In genomic region chr6:115911763-115912162, GRCm38 (mm10) we compare ENCODE assay signal across 26 mouse cellular contexts. TPM values are rescaled to one million over a fixed set of nuclear protein-coding genes. Genes with fewer than 3 reads are reported as not detected.
DNase-seq lines count a peak whose midpoint lies in the region; ATAC-seq and TF ChIP-seq lines count a peak whose summit lies in the region.
"Had no signal": no experiment of that assay in that cellular context is flagged by ENCODE, and none has a peak within 500 bp of the region (broad histone marks: within the 10 kb centered on the region; RNA-seq: fewer than 3 reads in every experiment).

No protein-coding gene starts in this region.

- TF ChIP-seq POLR2A in CH12.LX (IDR thresholded peaks at IDR 0.05; ENCODE audit: low read depth, low read length), result no peak

- DNase-seq in forebrain, postnatal 0 days, result no peak
- peak; percentile 34 for DNase-seq in kidney, adult 11 months
- DNase-seq in kidney, postnatal 10 days, result no peak
- no peak for DNase-seq in CH12.LX (ENCODE audit: extremely low read depth)
- no peak for DNase-seq in spleen, postnatal 14 days (ENCODE audit: low spot score in 2 of 2)
- DNase-seq in right cerebral cortex, postnatal 36 days (ENCODE audit: low spot score in 2 of 2), result no peak
- DNase-seq: adrenal gland, postnatal 14 days; cerebellum, adult 11 months; gastrocnemius, postnatal 14 days; left cerebral cortex, postnatal 4 days; liver; lung, postnatal 10 days had no signal

- ATAC-seq in forebrain, postnatal 0 days, result no peak
- ATAC-seq in forebrain, embryonic 13.5 days, result no peak
- ATAC-seq in heart, embryonic 15.5 days (replicated peaks; ENCODE audit: insufficient number of reproducible peaks, insufficient read depth, low FRiP score, low read depth), result no peak
- ATAC-seq: hindbrain, postnatal 0 days; intestine, postnatal 0 days; midbrain, embryonic 13.5 days had no signal

- peaks cover 12% of the 10 kb centered on the region for H3K36me3 ChIP-seq in forebrain, postnatal 0 days (ENCODE audit: insufficient read depth)
- peaks cover 15% of the 10 kb centered on the region for H3K36me3 ChIP-seq in forebrain, embryonic 13.5 days (ENCODE audit: poor library complexity, severe bottlenecking)
- H3K36me3 ChIP-seq in CH12.LX (replicated peaks in 1 of 2; ENCODE audit: control insufficient read depth in 1 of 2, insufficient read depth in 1 of 2, low read length in 1 of 2), result peaks cover 0 to 18% of the 10 kb centered on the region in 2 experiments
- H3K36me3 ChIP-seq in heart, embryonic 15.5 days, result no peaks in the 10 kb centered on the region

- no peak for TF ChIP-seq CTCF in forebrain, postnatal 0 days (IDR thresholded peaks at IDR 0.05; ENCODE audit: low read depth)
- TF ChIP-seq CTCF in CH12.LX (conservative IDR thresholded peaks at IDR 0.05 in 1 of 2, IDR thresholded peaks at IDR 0.05 in 1 of 2; ENCODE audit: low read depth in 2 of 2, low read length in 2 of 2), result no peak

- WGBS in forebrain, postnatal 0 days, result 83% methylated on average over 6 of the region's 6 CpGs
- WGBS in forebrain, embryonic 13.5 days, result 87% methylated on average over 6 of the region's 6 CpGs
- 63% methylated on average over 6 of the region's 6 CpGs for WGBS in heart, embryonic 15.5 days

- dilution Hi-C loops in CH12.LX (cut with MboI; ENCODE audit: extremely low pct_ligation_motif_present, extremely low pct_unique_long_range_greater_than_20kb, low sequenced_read_pairs), result no loop called here

- peak overlapping the region; percentile 70 for H3K27ac ChIP-seq in forebrain, postnatal 0 days (ENCODE audit: low read depth, low read length)
- no peak overlapping the region for H3K27ac ChIP-seq in forebrain, embryonic 13.5 days
- peak overlapping the region; percentile 12; the same call in 1 of the 2 replicates for H3K27ac ChIP-seq in CH12.LX (ENCODE audit: insufficient read depth, low read depth)
- H3K27ac ChIP-seq in heart, embryonic 15.5 days, result peak overlapping the region; percentile 22
- H3K27ac ChIP-seq: embryonic facial prominence, embryonic 13.5 days; hindbrain, embryonic 10.5 days; hindbrain, postnatal 0 days; left cerebral cortex, adult 2 months; midbrain, embryonic 13.5 days; neural tube, embryonic 12.5 days had no signal

- no peak overlapping the region for H3K4me3 ChIP-seq in forebrain, postnatal 0 days (ENCODE audit: low read depth, low read length)
- no peak overlapping the region for H3K4me3 ChIP-seq in forebrain, embryonic 13.5 days
- no peak overlapping the region for H3K4me3 ChIP-seq in CH12.LX (replicated peaks in 1 of 3; ENCODE audit: low read depth in 2 of 3, low read length in 2 of 3, poor library complexity in 1 of 3)
- H3K4me3 ChIP-seq in heart, embryonic 15.5 days, result no peak overlapping the region
- H3K4me3 ChIP-seq: embryonic facial prominence, embryonic 13.5 days; hindbrain, embryonic 10.5 days; left cerebral cortex, adult 2 months; midbrain, embryonic 13.5 days; neural tube, embryonic 12.5 days had no signal

- H3K79me2 ChIP-seq in CH12.LX (replicated peaks; ENCODE audit: control insufficient read depth, extremely low read depth, insufficient read depth, poor library complexity, severe bottlenecking), result no peaks in the 10 kb centered on the region

- H3K27me3 ChIP-seq in forebrain, postnatal 0 days (ENCODE audit: insufficient read depth, low read length), result no peaks in the 10 kb centered on the region
- H3K27me3 ChIP-seq in forebrain, embryonic 13.5 days, result no peaks in the 10 kb centered on the region
- no peaks in the 10 kb centered on the region for H3K27me3 ChIP-seq in CH12.LX (replicated peaks)
- no peaks in the 10 kb centered on the region for H3K27me3 ChIP-seq in heart, embryonic 15.5 days
- H3K27me3 ChIP-seq: embryonic facial prominence, embryonic 13.5 days; midbrain, embryonic 13.5 days; neural tube, embryonic 12.5 days had no signal

- H3K9me3 ChIP-seq in forebrain, postnatal 0 days (ENCODE audit: low read length), result no peaks in the 10 kb centered on the region
- no peaks in the 10 kb centered on the region for H3K9me3 ChIP-seq in forebrain, embryonic 13.5 days (replicated peaks)
- no peaks in the 10 kb centered on the region for H3K9me3 ChIP-seq in CH12.LX (replicated peaks; ENCODE audit: low read length)
- no peaks in the 10 kb centered on the region for H3K9me3 ChIP-seq in heart, embryonic 15.5 days (replicated peaks)
- H3K9me3 ChIP-seq: embryonic facial prominence, embryonic 13.5 days; hindbrain, embryonic 10.5 days; midbrain, embryonic 13.5 days; neural tube, embryonic 12.5 days had no signal

- in situ Hi-C loops in CH12.LX (cut with MboI; ENCODE audit: low pct_ligation_motif_present, low pct_unique_long_range_greater_than_20kb, low sequenced_read_pairs), result no loop called here

- no peak overlapping the region for H3K9ac ChIP-seq in forebrain, postnatal 0 days
- H3K9ac ChIP-seq in forebrain, embryonic 13.5 days, result no peak overlapping the region
- H3K9ac ChIP-seq in CH12.LX (ENCODE audit: insufficient read depth, low read depth), result no peak overlapping the region
- H3K9ac ChIP-seq in heart, embryonic 15.5 days, result no peak overlapping the region
- H3K9ac ChIP-seq: embryonic facial prominence, embryonic 13.5 days; midbrain, embryonic 13.5 days; neural tube, embryonic 12.5 days had no signal

- TF ChIP-seq RAD21 in CH12.LX (IDR thresholded peaks at IDR 0.05; ENCODE audit: low read depth, low read length), result no peak

- peaks cover 30% of the 10 kb centered on the region for H3K4me1 ChIP-seq in forebrain, postnatal 0 days (ENCODE audit: insufficient read depth)
- peaks cover 48% of the 10 kb centered on the region for H3K4me1 ChIP-seq in forebrain, embryonic 13.5 days
- H3K4me1 ChIP-seq in CH12.LX (ENCODE audit: control insufficient read depth in 1 of 2, insufficient read depth in 2 of 2), result peaks cover 50 to 63% of the 10 kb centered on the region in 2 experiments
- H3K4me1 ChIP-seq in heart, embryonic 15.5 days (replicated peaks), result peaks cover 76% of the 10 kb centered on the region
- H3K4me1 ChIP-seq: midbrain, embryonic 13.5 days had no signal

- H3K4me2 ChIP-seq in forebrain, postnatal 0 days (ENCODE audit: low read depth), result no peak overlapping the region
- no peak overlapping the region for H3K4me2 ChIP-seq in forebrain, embryonic 13.5 days
- H3K4me2 ChIP-seq in CH12.LX (ENCODE audit: insufficient read depth, low read depth, poor library complexity, severe bottlenecking), result no peak overlapping the region
- no peak overlapping the region for H3K4me2 ChIP-seq in heart, embryonic 15.5 days
- H3K4me2 ChIP-seq: embryonic facial prominence, embryonic 13.5 days; midbrain, embryonic 13.5 days; neural tube, embryonic 12.5 days had no signal

- no peak for TF ChIP-seq EP300 in CH12.LX (IDR thresholded peaks at IDR 0.05; ENCODE audit: low read length)

TF ChIP-seq in CH12.LX, 34 proteins besides CTCF, POLR2A, EP300 and RAD21:
- no peak for TF ChIP-seq ELF1 (IDR thresholded peaks at IDR 0.05; ENCODE audit: low read depth, low read length)
- TF ChIP-seq ZKSCAN1 (IDR thresholded peaks at IDR 0.05; ENCODE audit: borderline replicate concordance, low read depth, low read length), result no peak
- TF ChIP-seq ETS1 (conservative IDR thresholded peaks at IDR 0.05; ENCODE audit: low read depth, low read length), result no peak
- TF ChIP-seq KAT2A (IDR thresholded peaks at IDR 0.05; ENCODE audit: insufficient replicate concordance, low read length), result no peak
- no peak for TF ChIP-seq CHD2 (IDR thresholded peaks at IDR 0.05; ENCODE audit: low read length)
- no peak for TF ChIP-seq NRF1 (IDR thresholded peaks at IDR 0.05; ENCODE audit: low read depth, low read length)
- no peak for TF ChIP-seq RCOR1 (conservative IDR thresholded peaks at IDR 0.05; ENCODE audit: low read depth, low read length)
- no peak for TF ChIP-seq POLR2AphosphoS2 (IDR thresholded peaks at IDR 0.05; ENCODE audit: low read depth, low read length)
- no peak for TF ChIP-seq UBTF (IDR thresholded peaks at IDR 0.05; ENCODE audit: low read depth, low read length)
- no peak; the same call in 1 of the 2 replicates for TF ChIP-seq BHLHE40 (IDR thresholded peaks at IDR 0.05; ENCODE audit: low read depth, low read length)

RNA-seq across cellular contexts. Expression of gene Rho, which starts 19.8 kb away (rescaled TPM):
- 0.23 and 0.57 TPM in 2 replicates for total RNA-seq in forebrain, postnatal 0 days (2014; rRNA removed)
- 0.08 TPM in 1 of 2 replicates, not detected in the other for polyA plus RNA-seq in forebrain, postnatal 0 days (2015; fragmentation: Nextera tagmentation; extraction: Ambion mirVana)
- polyA plus RNA-seq in forebrain, embryonic 13.5 days (2015; fragmentation: Nextera tagmentation; extraction: Ambion mirVana), result 0.10 and 0.17 TPM in 2 replicates
- total RNA-seq in CH12.LX (2012; rRNA removed) (0.04 and 0.17 TPM in 2 replicates), CH12.LX (2014; rRNA removed) (0.04 TPM in 1 of 2 replicates, not detected in the other)
- polyA plus RNA-seq in CH12.LX (2012; ENCODE audit: insufficient read length, low read depth), result not detected in 2 replicates
- polyA plus RNA-seq in heart, embryonic 15.5 days (2015; fragmentation: Nextera tagmentation; extraction: Ambion mirVana), result not detected in 2 replicates
- total RNA-seq: MEL had no signal
- polyA plus RNA-seq: liver, embryonic 16.5 days had no signal

RNA-seq across cellular contexts. Expression of gene H1foo, which starts 33.0 kb away (rescaled TPM):
- total RNA-seq in forebrain, postnatal 0 days (2014; rRNA removed), result not detected in 2 replicates
- polyA plus RNA-seq in forebrain, postnatal 0 days (2015; fragmentation: Nextera tagmentation; extraction: Ambion mirVana), result not detected in 2 replicates
- not detected in 2 replicates for polyA plus RNA-seq in forebrain, embryonic 13.5 days (2015; fragmentation: Nextera tagmentation; extraction: Ambion mirVana)
- total RNA-seq in CH12.LX (2012; rRNA removed), result 0.89 and 1.3 TPM in 2 replicates
- 0.77 and 0.90 TPM in 2 replicates for total RNA-seq in CH12.LX (2014; rRNA removed)
- polyA plus RNA-seq in CH12.LX (2012; ENCODE audit: insufficient read length, low read depth), result 1.0 and 1.4 TPM in 2 replicates
- not detected in 2 replicates for polyA plus RNA-seq in heart, embryonic 15.5 days (2015; fragmentation: Nextera tagmentation; extraction: Ambion mirVana)
- total RNA-seq: adrenal gland, postnatal 14 days; gastrocnemius, postnatal 14 days; left cerebral cortex, adult 2 months; left cerebral cortex, postnatal 4 days; megakaryocyte, adult 5-6 weeks; MEL had no signal
- polyA plus RNA-seq: brain, embryonic 14.5 days; embryonic facial prominence, embryonic 13.5 days; frontal cortex, adult 2 months; hindbrain, embryonic 10.5 days; hindbrain, postnatal 0 days; intestine, postnatal 0 days; liver, embryonic 16.5 days; midbrain, embryonic 13.5 days; neural tube, embryonic 12.5 days had no signal

RNA-seq across cellular contexts. Expression of gene Ift122, which starts 58.5 kb away (rescaled TPM):
- total RNA-seq in forebrain, postnatal 0 days (2014; rRNA removed), result 27.1 and 32.6 TPM in 2 replicates
- 17.6 and 25.6 TPM in 2 replicates for polyA plus RNA-seq in forebrain, postnatal 0 days (2015; fragmentation: Nextera tagmentation; extraction: Ambion mirVana)
- polyA plus RNA-seq in forebrain, embryonic 13.5 days (2015; fragmentation: Nextera tagmentation; extraction: Ambion mirVana), result 26.1 and 28.4 TPM in 2 replicates
- 8.8 and 14.1 TPM in 2 replicates for total RNA-seq in CH12.LX (2012; rRNA removed)
- total RNA-seq in CH12.LX (2014; rRNA removed), result 5.9 and 7.9 TPM in 2 replicates
- polyA plus RNA-seq in CH12.LX (2012; ENCODE audit: insufficient read length, low read depth), result 6.9 and 8.6 TPM in 2 replicates
- 18.4 and 24.2 TPM in 2 replicates for polyA plus RNA-seq in heart, embryonic 15.5 days (2015; fragmentation: Nextera tagmentation; extraction: Ambion mirVana)

RNA-seq across cellular contexts. Expression of gene Mbd4, which starts 58.6 kb away (rescaled TPM):
- total RNA-seq in forebrain, postnatal 0 days (2014; rRNA removed), result 6.6 and 6.7 TPM in 2 replicates
- 4.3 and 6.8 TPM in 2 replicates for polyA plus RNA-seq in forebrain, postnatal 0 days (2015; fragmentation: Nextera tagmentation; extraction: Ambion mirVana)
- 20.4 and 21.3 TPM in 2 replicates for polyA plus RNA-seq in forebrain, embryonic 13.5 days (2015; fragmentation: Nextera tagmentation; extraction: Ambion mirVana)
- 6.8 and 7.3 TPM in 2 replicates for total RNA-seq in CH12.LX (2012; rRNA removed)
- 11.3 and 12.2 TPM in 2 replicates for total RNA-seq in CH12.LX (2014; rRNA removed)
- polyA plus RNA-seq in CH12.LX (2012; ENCODE audit: insufficient read length, low read depth), result 7.9 and 8.6 TPM in 2 replicates
- polyA plus RNA-seq in heart, embryonic 15.5 days (2015; fragmentation: Nextera tagmentation; extraction: Ambion mirVana), result 9.2 and 11.3 TPM in 2 replicates
